Mouse (Mus musculus) fibroblast of lung, adult 2 months (primary cell): ENCODE measurements around the gene Krt13.
A peak's percentile ranks its signal among the peaks of the same experiment; 100 is the strongest.

Experiments used
- DNase-seq: peaks from one replicate; pipeline ENCODE4 v3.0.0-alpha.2; 2011; ENCODE audit warnings: low read depth

Gene Krt13

DNA sequence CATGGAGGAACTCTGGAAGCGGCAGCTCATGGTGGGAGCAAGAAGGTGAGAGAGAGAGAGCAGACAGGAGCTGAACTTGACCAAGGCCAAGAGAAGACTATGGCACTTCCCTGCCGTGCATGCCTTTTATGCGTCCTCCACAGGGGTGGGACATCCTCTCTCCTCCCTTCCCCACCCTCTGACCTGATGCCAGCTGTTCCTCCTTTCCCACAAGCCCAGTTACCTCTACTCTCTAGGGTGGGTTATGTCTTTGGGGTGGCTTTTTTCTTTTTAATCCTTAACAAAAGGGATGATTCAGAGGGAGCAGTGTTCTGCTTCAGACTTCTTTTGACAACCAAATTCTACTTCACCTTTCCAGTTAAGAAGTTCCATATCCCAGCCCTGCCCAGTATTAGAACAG is at the start of gene Krt13:
Gene Krt13, minus strand, starts transcription at position 101 of the 400 bp plus-strand sequence.
- DNase-seq = no peak

DNA sequence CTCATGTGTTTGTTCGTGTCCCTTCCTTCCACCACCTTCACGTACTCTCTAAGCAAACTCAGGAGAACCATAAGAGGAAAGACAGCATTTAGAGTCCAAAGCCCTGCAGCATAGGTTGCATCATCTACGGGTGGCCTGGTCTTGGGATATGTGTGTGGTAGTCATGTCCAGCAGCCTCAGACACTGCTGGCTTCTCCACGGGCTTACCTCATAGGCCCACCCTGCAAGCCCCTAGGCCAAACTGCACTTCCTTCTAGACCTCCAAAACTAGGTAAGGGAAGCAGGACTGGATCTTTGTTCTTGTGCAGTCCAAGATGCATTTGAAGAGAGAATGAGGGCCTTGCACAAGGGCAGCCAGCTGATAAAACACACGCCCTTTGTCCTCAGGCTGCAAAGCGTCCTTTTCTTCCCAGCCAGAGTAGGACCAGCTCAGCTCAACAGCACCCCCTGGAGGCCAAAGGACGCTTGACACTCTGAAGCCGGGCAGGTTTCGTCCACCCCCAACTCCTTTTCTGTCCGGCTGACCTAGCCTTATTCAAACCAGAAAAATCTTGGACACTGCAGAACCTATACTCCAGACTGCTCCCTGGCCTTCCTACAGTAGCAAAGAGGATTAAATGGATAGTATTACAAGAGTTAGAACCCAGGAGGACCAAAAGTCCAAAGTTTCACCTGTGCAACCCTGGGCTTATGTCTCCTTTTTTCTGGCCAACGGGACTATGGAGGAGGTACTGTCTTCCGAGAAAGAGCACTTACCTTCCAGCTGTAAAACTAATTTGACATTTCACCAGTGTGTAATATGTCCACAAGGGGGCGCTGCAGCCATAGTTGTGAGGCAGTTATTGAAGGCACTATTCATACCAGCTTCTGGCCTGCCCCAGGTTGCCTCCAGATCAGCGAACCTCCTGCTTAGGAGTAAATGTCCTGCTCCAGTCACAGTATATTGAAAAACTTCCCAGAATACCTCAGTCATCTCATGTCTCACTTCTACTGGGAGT is 47.7 kb upstream of the Krt13 start:
- no peak for DNase-seq

DNA sequence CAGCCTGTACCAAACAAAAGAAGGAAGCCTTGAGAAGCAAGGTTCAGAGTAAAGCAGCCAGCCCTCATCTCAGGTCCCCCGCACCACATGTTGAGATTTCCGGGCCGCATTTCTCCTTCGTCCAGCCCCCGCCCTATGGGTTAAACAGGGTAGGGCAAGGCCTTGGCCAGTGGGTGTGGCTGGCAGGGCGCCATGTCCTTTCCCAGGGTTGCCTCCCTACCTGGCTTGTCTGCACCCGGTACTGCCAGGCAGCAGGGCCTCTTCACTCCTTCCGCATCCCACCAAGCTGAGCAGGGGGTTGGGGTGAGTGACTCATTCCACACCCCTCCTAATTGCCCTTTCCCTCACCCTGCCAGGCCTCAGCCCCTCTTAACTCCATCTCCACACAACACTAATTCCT is 46.7 kb upstream of the Krt13 start:
- DNase-seq = no peak

DNA sequence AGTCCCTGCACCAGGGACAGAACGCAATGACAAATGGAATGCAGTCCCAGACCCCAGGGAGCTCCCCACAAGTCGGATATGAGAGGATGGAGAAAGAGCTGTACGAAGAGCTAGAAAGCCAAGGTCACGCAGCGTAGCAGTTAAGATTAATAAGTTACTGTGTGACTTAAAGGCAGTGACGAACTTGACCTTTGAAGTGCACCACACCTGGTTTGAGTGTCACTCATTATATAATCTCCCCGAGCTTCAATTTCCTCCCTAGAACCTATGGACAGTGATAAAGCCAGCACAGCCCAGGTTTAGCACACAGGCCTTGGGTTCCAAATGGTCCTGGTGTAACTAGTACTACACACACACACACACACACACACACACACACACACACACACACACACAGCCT is 43.0 kb upstream of the Krt13 start:
- no peak for DNase-seq

DNA sequence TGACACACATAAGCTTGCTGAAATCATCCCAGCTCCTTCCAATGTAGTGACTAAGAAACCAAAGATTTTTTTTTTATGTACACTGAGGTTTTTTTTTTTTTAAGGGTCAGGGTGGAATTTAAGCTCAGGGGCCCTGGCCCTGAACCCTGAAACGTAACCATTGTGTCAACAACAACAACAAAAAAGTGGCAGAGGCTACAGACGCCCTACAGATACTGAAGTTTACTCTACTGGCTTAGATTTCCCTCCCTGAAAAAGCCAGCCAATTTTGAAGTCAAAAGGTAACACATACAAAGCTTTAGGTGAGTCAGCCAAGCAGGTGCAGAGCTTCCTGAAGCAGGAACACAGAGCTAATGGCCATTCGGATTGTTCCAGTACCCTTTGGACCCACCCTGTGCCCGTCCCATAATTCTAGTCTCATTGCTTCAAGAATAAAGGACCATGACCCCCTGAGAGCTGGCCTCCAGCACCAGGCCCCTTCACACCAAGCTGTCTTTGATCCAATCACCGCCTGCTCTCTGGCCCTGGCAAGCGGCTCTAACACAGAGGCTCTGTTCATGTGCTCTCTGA is 36.6 kb upstream of the Krt13 start:
- no peak for DNase-seq

DNA sequence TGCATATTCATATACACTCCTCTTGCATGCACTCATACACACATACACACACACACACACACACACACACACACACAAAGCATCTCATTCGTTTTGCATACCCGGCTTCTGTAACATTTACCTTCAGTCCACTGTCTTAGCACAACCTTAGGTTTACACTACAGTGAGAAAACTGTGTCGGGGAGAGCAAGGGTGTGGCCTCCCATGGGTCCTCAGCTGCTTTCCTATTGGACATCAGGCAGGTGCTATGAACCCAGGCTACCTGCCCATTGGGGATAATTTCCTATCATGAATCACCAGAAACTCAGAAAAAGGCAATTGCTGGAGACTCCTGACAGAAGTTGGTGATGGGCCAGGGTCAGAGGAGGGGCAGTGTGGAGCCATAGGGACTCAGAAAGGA is 36.0 kb upstream of the Krt13 start:
- no peak for DNase-seq

DNA sequence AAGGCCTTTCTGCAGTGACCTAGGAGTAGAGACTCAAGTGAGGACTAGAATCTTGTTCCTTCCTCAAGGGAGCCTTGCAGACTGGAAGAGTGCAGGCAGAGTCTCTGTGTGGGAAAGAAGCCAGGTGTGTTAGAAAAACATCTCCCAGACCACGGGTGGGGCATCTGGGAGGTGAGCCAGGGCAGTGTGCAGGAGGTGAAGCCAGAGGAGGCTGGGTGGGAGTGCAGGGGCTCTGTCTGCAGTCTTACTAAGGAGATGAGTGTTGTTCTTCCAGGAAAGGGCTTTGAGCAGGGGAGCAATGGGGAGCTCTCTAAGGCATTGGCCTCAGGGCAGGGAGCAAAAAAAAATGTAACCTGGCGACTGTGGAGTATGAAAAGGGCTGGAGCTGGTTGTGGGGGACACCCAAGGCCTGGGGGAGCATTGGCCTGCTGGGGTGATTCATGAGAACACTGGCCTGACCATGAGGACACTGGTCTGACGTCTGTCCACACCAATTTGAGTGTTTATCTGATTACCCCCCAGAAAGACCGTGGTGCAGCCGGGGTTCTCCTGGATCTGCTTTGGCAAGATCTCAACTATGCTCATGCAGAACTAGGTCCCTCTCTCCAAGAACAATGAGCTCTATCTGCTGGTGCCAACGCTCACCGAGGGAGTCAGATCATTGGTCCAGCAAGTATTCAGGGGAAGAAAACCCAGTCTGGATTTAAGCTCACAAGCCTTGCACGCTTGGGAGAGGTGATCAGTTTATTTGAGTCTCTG is 34.3 kb upstream of the Krt13 start:
- DNase-seq = no peak

DNA sequence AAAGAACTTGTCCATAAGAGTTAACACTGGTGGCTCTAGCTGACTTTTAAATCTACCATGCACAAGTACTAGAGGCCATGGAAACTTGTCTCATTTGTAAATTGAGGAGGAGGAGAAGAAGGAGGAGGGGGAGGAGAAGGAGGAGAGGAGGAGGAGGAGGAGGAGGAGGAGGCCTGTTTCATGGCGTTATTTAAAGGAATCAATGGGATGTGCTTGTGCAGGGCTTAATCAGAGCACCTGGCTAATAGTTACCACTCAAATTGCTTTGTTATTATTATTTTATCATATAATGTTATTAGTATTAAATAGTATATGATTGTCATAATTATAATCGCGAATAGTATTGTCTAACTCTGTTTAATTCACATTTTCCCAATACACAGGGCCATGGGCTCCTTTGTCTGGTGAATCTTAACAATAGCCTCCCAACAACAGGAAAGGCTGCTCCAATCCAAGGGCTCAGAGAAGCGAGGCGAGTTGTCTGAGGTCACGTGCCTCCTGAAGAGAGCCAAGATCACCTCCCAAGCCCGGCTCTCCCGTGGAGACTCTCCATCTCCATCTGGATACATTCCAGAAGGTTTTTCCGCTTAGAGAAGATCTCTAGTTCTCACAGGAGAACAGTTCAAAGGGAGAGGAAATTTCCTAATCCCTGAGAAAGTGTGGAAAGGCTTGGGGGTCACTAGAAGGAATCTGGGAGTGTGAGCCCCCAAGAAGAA is 27.4 kb upstream of the Krt13 start, which contains the start of gene Krt19:
Gene Krt19, minus strand, starts transcription at position 51 of the 716 bp plus-strand sequence.
- no peak for DNase-seq

DNA sequence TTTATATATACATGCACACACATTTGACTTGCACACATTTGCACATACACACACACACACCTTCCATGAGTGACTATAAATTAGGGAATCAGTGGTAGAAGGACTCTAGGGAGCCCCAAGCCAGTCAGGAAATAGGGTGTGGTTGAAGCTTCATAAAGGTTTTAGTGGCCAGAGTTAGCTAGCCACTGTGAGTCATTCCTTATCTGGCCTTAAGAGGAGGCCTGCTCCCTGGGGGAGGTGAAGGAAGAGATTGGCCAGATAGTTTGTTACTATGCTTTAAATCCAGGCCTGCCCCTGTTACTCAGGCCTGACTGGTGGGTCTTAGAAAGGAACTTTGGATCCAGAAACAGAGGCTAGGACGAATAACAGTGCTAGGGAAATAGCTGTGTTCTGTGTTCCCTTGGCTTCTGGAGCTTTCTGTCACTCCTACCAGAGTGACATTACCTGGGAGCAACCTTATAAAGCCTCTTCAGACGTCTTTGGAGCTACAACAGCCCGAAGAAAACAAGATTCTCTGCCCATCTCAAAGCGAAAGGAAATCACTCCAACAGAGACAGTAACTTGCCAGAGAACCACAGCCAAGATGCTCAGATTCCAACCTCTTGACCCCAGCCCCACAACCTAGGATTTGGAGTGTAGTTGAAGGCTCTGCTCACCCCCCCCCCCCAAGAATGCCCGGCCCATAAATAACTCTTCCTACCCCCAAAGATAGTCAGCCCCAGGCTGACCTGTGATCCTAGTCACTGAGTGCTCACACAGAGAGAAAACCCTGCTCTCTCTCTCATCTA is 26.4 kb upstream of the Krt13 start:
- no peak for DNase-seq

DNA sequence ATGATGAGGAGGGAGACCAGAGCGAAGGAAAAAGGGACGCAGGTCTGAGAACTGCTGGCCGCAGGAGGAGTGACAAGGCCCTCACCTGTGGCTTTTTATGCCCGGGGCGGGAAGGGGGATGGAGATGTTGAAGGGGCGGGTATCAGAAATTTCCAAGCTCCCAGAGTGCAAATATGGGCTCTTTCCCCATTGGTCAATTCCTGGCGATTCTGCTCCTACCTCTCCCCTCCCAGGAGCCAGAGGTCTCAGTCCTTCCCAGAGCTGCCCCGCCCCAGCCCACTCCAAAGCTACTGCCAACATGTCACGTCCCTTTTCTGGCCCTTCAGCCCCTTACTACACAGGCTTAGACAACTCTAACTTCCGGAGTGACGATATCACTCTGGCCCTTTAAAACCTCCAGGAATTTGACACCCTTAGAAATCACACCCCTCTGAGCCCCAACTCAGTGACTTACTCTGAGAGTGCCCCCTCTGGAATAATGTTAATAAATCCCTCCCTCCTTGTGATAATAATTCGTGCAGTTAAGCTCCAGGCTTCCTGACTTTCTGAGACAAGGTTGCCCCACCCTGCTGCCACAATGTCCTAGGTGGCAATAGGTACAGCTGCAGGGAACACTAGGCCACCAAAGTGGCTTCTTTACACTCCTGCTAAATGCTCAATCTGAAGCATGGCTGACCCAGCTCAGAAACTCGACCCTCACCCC is 24.6 kb upstream of the Krt13 start:
- DNase-seq = no peak

DNA sequence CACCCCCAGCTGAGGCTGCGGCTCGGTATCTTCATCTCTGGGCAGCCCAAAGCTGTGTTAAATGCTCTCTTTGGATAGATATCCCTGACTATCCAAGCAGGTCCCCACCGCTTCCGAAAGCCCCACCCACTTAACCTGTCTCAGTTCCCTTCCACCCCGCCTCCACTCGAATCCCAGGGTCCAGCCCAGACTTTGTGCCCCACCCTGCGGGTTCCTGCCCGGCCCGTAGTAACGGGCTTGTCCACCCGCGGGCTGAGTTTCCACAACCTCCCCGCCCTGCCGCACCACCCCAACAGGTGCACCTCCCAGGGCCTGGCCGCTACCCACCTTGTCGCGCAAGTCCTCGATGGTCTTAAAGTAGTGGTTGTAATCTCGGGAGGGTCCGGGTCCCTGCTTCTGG is 23.7 kb upstream of the Krt13 start:
- DNase-seq = no peak

DNA sequence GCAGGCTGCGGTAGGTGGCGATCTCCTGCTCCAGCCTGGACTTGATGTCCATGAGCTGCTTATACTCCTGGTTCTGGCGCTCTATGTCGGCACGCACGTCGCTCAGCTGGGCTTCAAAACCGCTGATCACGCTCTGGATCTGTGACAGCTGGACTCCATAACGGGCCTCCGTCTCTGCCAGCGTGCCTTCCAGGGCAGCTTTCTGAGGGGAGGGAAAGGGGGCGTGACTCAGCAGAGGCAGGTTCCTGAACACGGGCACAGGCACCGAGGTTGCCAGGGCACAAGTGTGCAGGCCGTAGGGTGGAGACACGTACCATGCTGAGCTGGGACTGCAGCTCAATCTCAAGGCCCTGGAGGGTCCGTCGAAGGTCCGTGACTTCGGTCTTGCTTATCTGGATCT is 19.6 kb upstream of the Krt13 start:
- DNase-seq = no peak

DNA sequence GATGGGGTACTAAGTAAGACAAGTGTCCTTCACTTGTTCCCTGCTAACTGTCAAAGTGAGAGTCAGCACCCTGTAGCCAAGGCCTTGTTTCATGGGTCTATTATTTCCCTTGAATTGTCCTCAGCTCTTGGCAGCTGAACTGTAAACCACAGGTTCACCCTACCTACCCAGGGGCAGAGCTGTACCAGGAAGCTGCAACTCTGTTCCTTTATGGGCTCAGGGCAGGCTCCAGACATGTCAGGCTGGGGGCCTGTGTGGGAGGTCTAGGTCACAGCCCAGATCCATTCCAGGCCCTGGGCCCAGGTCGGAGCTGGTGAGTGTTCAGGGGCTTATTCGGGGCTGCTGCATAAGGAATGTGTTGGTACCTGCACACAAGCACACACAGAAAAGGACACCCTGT is 18.0 kb upstream of the Krt13 start:
- no peak for DNase-seq

DNA sequence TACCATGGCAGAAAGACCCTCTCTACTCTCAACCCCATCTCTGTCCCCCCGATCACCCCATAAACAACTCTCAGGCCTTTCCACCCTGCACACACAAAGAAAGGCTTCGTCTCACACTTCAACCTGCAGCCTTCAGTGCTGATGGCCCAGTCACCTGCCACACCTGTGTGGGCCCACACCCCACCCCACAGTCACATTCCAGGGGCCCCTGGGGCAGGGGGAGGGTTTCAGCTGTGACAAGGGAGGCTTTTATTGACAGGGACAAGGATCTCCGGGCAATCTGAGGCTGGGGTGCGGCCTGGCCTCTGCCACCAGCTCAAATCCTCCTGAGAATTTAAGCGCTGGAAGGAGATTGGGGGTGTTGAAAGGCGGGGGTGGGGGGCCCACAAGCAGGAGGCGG is 17.4 kb upstream of the Krt13 start:
- no peak for DNase-seq

DNA sequence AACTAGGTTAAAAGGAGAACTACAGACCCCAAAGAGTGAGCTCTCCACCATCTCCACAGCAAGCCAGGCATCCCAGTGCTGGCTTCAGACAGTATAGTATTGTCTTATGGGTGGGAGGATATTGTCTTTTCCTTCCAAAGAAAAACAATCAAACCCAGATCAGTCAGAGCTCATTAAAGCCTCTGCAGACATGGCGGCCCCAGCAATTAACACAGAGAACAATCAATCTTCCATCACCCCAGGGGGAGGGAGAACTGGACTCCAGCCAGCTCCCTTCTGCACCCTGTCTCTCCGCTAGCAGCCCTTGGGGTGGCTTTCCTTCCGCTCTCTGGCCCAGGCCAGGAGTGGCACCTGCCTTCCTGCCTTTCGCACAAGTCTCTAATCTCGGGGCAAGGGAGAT is 16.3 kb upstream of the Krt13 start:
- no peak for DNase-seq

DNA sequence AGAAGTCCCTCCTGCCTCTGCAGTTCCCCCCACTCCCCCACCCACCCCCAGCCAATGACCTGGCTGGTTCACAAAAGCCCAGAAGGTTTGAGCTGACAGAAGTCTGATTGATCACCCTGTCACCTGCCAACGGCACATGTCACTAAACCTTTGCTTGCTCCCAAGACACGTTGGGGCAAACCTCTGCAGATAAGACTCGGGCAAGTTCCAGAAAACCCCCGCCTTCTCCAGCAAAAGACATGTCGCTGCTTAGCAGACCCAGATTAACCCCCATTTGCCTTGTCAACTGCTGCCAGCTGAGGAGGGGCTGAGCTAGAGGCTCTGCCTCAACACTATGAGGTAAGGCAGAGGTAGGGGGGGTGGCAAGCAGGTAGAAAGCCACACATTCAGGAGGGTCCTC is 15.2 kb upstream of the Krt13 start:
- no peak for DNase-seq

DNA sequence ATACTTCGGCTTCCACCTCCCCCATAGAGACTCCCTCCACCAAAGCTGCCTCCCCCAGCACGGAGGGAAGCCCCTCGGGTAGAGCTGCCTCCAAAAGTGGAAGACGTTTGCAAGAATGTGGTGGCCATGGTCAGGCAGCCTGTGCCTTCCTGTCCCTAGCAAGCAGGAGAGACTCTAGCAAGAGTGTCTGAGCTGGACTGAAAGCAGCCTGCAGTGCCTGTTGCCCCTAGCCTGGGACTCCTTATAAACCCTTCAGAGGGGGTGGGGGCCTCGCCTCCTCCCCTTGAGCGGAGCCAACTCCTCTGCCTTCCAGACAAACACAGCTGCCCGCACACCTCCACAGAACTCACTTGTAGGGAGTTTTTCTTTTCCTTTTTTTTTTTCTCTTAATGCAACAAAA is 14.4 kb upstream of the Krt13 start, which contains the start of gene Krt15:
Gene Krt15, minus strand, starts transcription at position 198 of the 400 bp plus-strand sequence.
- DNase-seq = no peak

DNA sequence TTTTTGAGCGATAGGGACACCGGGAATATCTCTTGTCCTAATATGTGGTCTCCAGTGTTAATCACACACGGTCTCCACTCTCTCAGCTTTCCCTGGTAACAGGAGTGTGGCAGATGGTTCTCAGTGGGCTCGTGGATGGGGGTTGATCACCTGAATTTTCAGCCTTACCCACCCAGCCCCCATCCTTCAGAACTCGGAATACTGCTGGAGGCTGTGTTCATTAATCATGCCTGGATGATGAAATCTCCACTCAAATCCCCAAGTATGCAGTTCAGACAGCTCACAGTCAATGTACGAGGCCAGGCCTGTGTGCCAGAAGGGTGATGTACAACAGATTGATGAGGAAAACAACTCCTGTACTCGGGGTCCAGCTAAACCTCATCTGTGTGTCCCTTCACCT is 3.5 kb upstream of the Krt13 start:
- DNase-seq = no peak

DNA sequence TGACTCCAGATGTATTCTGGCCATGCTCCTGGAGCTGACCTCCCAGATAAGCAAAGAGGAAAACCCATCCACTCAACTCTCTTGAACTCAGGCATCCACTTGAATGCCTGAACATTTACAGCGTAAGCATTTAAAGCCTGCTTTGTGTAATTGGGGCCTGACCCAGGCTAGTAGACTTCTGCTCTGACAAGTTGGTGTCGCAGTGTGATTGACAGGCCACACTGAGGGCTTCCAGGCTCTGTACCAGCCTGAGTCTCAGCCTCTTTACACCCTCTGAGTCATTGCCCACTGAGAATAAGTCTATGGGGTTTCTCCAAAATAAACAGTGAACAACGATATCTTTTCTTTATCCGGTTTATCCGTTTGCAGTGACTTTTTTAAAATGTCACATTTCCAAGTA is 1.0 kb downstream of the Krt13 start:
- peak; percentile 27 for DNase-seq

DNA sequence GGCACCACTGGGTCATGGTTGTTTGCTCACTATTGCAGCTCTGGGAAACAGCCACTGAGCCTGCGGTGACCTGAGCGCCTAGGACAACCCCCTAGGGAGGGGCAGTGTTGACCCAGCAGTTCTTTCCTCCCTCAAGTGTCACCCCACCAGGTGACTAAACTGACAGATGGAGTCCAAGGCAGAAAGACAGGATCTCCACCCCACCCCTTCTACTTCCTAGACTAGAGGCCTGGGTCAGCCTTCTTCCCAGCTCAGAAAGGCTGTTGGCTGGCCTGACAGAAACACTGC is 7.7 kb downstream of the Krt13 start:
- no peak for DNase-seq
